Mouse (Mus musculus) ES-E14 (cell line): ENCODE measurements around the gene Gstp1.

ENCODE experiments used
- ZC3H11A ChIP-seq: IDR thresholded peaks from 2 replicates; pipeline ENCODE4 v1.6.1; 2012; ENCODE audit warnings: low read depth, mild to moderate bottlenecking, inconsistent platforms, low read length, borderline replicate concordance
- ZNF384 ChIP-seq: IDR thresholded peaks from 2 replicates; pipeline ENCODE4 v1.6.1; 2012; ENCODE audit warnings: low read depth, low read length, inconsistent platforms

GRCm38 (mm10) chr19:4084984-4085383 is 47.2 kb upstream of the Gstp1 start:
- TF ChIP-seq ZC3H11A (no peak), ZNF384 (no peak)
